Mouse (Mus musculus) cerebellum, adult 2 months (tissue): Measurements from ENCODE around the gene Gstp3.

Source experiments
- CTCF ChIP-seq: fragments of 200-500 bp; IDR thresholded peaks from 2 replicates; pipeline ENCODE4 v1.5.1; 2011; ENCODE audit warnings: low read depth, mild to moderate bottlenecking, control low read depth, low read length, moderate library complexity, borderline replicate concordance; ENCODE audit not compliant: insufficient read depth
- POLR2A ChIP-seq: fragments of 200-500 bp; IDR thresholded peaks from 2 replicates; pipeline ENCODE4 v1.6.1; 2011; ENCODE audit warnings: low read length, control low read depth, borderline replicate concordance; ENCODE audit not compliant: insufficient read depth

GRCm38 (mm10) chr19:4103792-4104191, 44.4 kb upstream of the Gstp3 start:
- no peak for TF ChIP-seq CTCF
- TF ChIP-seq POLR2A = no peak
